Mouse (Mus musculus) embryonic facial prominence, embryonic 12.5 days (tissue): ENCODE results near the gene B3galnt2. TPM values are rescaled to one million over a fixed set of nuclear protein-coding genes. Genes with fewer than 3 reads are reported as not detected.
"Not testable (repeated sequence)": the region's sequence is repeated elsewhere in the genome, so short reads cannot be mapped to it uniquely, and the experiment has no call there.

Experiments used
- ATAC-seq: fragments of 200-750 bp; cut with Nextera tagmentation; 2 replicates; pipeline ENCODE4 v1.8.0; 2017; ENCODE audit not compliant: insufficient number of reproducible peaks, insufficient read depth, low FRiP score, low TSS enrichment
- H3K27ac ChIP-seq: fragments of 300-500 bp; sonication (generic); 2 replicates; pipeline ENCODE4 v1.5.1; 2016; ENCODE audit warnings: mild to moderate bottlenecking
- H3K27me3 ChIP-seq: fragments of 300-500 bp; sonication (generic); 2 replicates; pipeline ENCODE4 v1.6.1; 2016; ENCODE audit warnings: mild to moderate bottlenecking, moderate library complexity
- H3K36me3 ChIP-seq: fragments of 300-500 bp; sonication (generic); 2 replicates; pipeline ENCODE4 v1.6.1; 2016; ENCODE audit warnings: mild to moderate bottlenecking
- H3K4me1 ChIP-seq: fragments of 300-500 bp; sonication (generic); 2 replicates; pipeline ENCODE4 v1.6.1; 2016
- H3K4me2 ChIP-seq: fragments of 300-500 bp; sonication (generic); replicated peaks from 2 replicates; pipeline ENCODE4 v1.6.1; 2016; ENCODE audit warnings: mild to moderate bottlenecking, moderate library complexity
- H3K4me3 ChIP-seq: fragments of 300-500 bp; sonication (generic); 2 replicates; pipeline ENCODE4 v1.5.1; 2016; ENCODE audit warnings: mild to moderate bottlenecking
- H3K9ac ChIP-seq: fragments of 300-500 bp; sonication (generic); 2 replicates; pipeline ENCODE4 v1.6.1; 2016; ENCODE audit warnings: mild to moderate bottlenecking, moderate library complexity
- H3K9me3 ChIP-seq: fragments of 300-500 bp; sonication (generic); 2 replicates; pipeline ENCODE4 v1.6.1; 2016; ENCODE audit warnings: mild to moderate bottlenecking, moderate library complexity
- WGBS: fragments of 180-500 bp; shearing (Covaris S2); methylation state at CpG from one replicate; pipeline ENCODE4 v1.1.7; 2016; 5-methylcytosine and 5-hydroxymethylcytosine counted together
- polyA plus RNA-seq: library from polyadenylated mRNA; unstranded; fragments of >200 nt; fragmentation: Nextera tagmentation; extraction: Ambion mirVana; gene quantifications from 2 replicates; pipeline ENCODE4 v1.2.1, GENCODE M21; 2016

Gene B3galnt2
- polyA plus RNA-seq, 1 experiment from 2014 or later = 45.6 TPM

- peaks cover 7% of the 10 kb centered on the region; the same call in 1 of the 2 replicates for H3K36me3 ChIP-seq
Observed at GRCm38 (mm10) chr13:13968629-13969111, 14.4 kb downstream of the B3galnt2 start.

GRCm38 (mm10) chr13:13969796-13970195 lies 15.5 kb downstream of the B3galnt2 start:
- H3K9ac ChIP-seq = no peak overlapping the region
- 83% methylated on average over 1 of the region's 1 CpGs for WGBS
- no peak overlapping the region for H3K4me2 ChIP-seq
- H3K4me3 ChIP-seq = no peak overlapping the region
- H3K4me1 ChIP-seq = no peaks in the 10 kb centered on the region
- no peak overlapping the region for H3K27ac ChIP-seq
- H3K9me3 ChIP-seq = no peaks in the 10 kb centered on the region
- H3K27me3 ChIP-seq = no peaks in the 10 kb centered on the region
- peaks cover 7% of the 10 kb centered on the region; the same call in 1 of the 2 replicates for H3K36me3 ChIP-seq
- no peak for ATAC-seq

More at GRCm38 (mm10) chr13:13968629-13969111, 14.4 kb downstream of the B3galnt2 start:
- Histone ChIP-seq H3K27ac (no peak overlapping the region), H3K4me1 (no peaks in the 10 kb centered on the region), H3K4me2 (no peak overlapping the region), H3K9me3 (no peaks in the 10 kb centered on the region), H3K27me3 (no peaks in the 10 kb centered on the region), H3K4me3 (no peak overlapping the region), H3K9ac (no peak overlapping the region)
- ATAC-seq = no peak
- WGBS = 87% methylated on average over 4 of the region's 4 CpGs

GRCm38 (mm10) chr13:13981842-13982241 lies 27.6 kb downstream of the B3galnt2 start:
- WGBS = 80% methylated on average over 1 of the region's 1 CpGs
- H3K27me3 ChIP-seq, H3K4me2 ChIP-seq, H3K4me3 ChIP-seq, H3K4me1 ChIP-seq, H3K9me3 ChIP-seq, H3K9ac ChIP-seq, ATAC-seq, H3K27ac ChIP-seq: not testable (repeated sequence)
- peaks cover 14% of the 10 kb centered on the region for H3K36me3 ChIP-seq

- peaks cover 19% of the 10 kb centered on the region for H3K36me3 ChIP-seq
- H3K9me3 ChIP-seq = no peaks in the 10 kb centered on the region
- H3K4me3 ChIP-seq = no peak overlapping the region
- H3K4me1 ChIP-seq = no peaks in the 10 kb centered on the region
- no peak overlapping the region for H3K4me2 ChIP-seq
- H3K9ac ChIP-seq = no peak overlapping the region
- H3K27ac ChIP-seq = no peak overlapping the region
- H3K27me3 ChIP-seq = no peaks in the 10 kb centered on the region
- WGBS = 85% methylated on average over 6 of the region's 6 CpGs
- no peak for ATAC-seq
Observed at GRCm38 (mm10) chr13:13983523-13983922, 29.3 kb downstream of the B3galnt2 start.

GRCm38 (mm10) chr13:13989135-13989534 lies 34.9 kb downstream of the B3galnt2 start:
- Histone ChIP-seq H3K9me3 (no peaks in the 10 kb centered on the region), H3K4me3 (no peak overlapping the region), H3K36me3 (peaks cover 40% of the 10 kb centered on the region), H3K4me1 (no peaks in the 10 kb centered on the region), H3K4me2 (no peak overlapping the region), H3K9ac (no peak overlapping the region), H3K27ac (no peak overlapping the region), H3K27me3 (no peaks in the 10 kb centered on the region)
- WGBS = 78% methylated on average over 2 of the region's 2 CpGs
- no peak for ATAC-seq

GRCm38 (mm10) chr13:13990391-13990790 lies 36.1 kb downstream of the B3galnt2 start:
- 41% methylated on average over 2 of the region's 2 CpGs for WGBS
- Histone ChIP-seq H3K4me2 (no peak overlapping the region), H3K9me3 (no peaks in the 10 kb centered on the region), H3K9ac (no peak overlapping the region), H3K27ac (no peak overlapping the region), H3K27me3 (no peaks in the 10 kb centered on the region), H3K36me3 (peaks cover 52% of the 10 kb centered on the region), H3K4me3 (no peak overlapping the region), H3K4me1 (no peaks in the 10 kb centered on the region)
- ATAC-seq = no peak

GRCm38 (mm10) chr13:13993041-13993440 lies 38.8 kb downstream of the B3galnt2 start:
- H3K9ac ChIP-seq = no peak overlapping the region
- H3K4me3 ChIP-seq = no peak overlapping the region
- no peak overlapping the region for H3K27ac ChIP-seq
- H3K4me2 ChIP-seq = no peak overlapping the region
- peaks cover 68% of the 10 kb centered on the region for H3K36me3 ChIP-seq
- H3K27me3 ChIP-seq = no peaks in the 10 kb centered on the region
- WGBS = 80% methylated on average over 3 of the region's 3 CpGs
- no peaks in the 10 kb centered on the region for H3K9me3 ChIP-seq
- no peaks in the 10 kb centered on the region for H3K4me1 ChIP-seq
- ATAC-seq = no peak

GRCm38 (mm10) chr13:13995046-13995445 lies 40.8 kb downstream of the B3galnt2 start:
- no peak overlapping the region for H3K9ac ChIP-seq
- no peak overlapping the region for H3K4me3 ChIP-seq
- H3K27ac ChIP-seq = no peak overlapping the region
- H3K36me3 ChIP-seq = peaks cover 82% of the 10 kb centered on the region
- no peak for ATAC-seq
- H3K27me3 ChIP-seq = no peaks in the 10 kb centered on the region
- 90% methylated on average over 5 of the region's 5 CpGs for WGBS
- no peak overlapping the region for H3K4me2 ChIP-seq
- no peaks in the 10 kb centered on the region for H3K4me1 ChIP-seq
- no peaks in the 10 kb centered on the region for H3K9me3 ChIP-seq

GRCm38 (mm10) chr13:13997476-13997875 lies 43.2 kb downstream of the B3galnt2 start:
- H3K27ac ChIP-seq = no peak overlapping the region
- no peaks in the 10 kb centered on the region for H3K27me3 ChIP-seq
- H3K9ac ChIP-seq = no peak overlapping the region
- no peak for ATAC-seq
- H3K4me2 ChIP-seq = no peak overlapping the region
- H3K36me3 ChIP-seq = peaks cover 78% of the 10 kb centered on the region
- no peak overlapping the region for H3K4me3 ChIP-seq
- 87% methylated on average over 5 of the region's 5 CpGs for WGBS
- H3K9me3 ChIP-seq = no peaks in the 10 kb centered on the region
- no peaks in the 10 kb centered on the region for H3K4me1 ChIP-seq

GRCm38 (mm10) chr13:14002706-14003105 lies 48.4 kb downstream of the B3galnt2 start:
- no peak for ATAC-seq
- H3K27ac ChIP-seq = no peak overlapping the region
- H3K9ac ChIP-seq = no peak overlapping the region

GRCm38 (mm10) chr13:14004086-14004485 lies 49.8 kb downstream of the B3galnt2 start:
- no peak for ATAC-seq
- no peak overlapping the region for H3K4me2 ChIP-seq

More at GRCm38 (mm10) chr13:14002706-14003105, 48.4 kb downstream of the B3galnt2 start:
- Histone ChIP-seq H3K4me2 (no peak overlapping the region), H3K4me1 (no peaks in the 10 kb centered on the region), H3K27me3 (no peaks in the 10 kb centered on the region), H3K9me3 (no peaks in the 10 kb centered on the region), H3K4me3 (no peak overlapping the region), H3K36me3 (peaks cover 60% of the 10 kb centered on the region)
- 75% methylated on average over 2 of the region's 2 CpGs for WGBS

GRCm38 (mm10) chr13:14004999-14005398 lies 50.7 kb downstream of the B3galnt2 start:
- Histone ChIP-seq H3K4me2 (no peak overlapping the region), H3K36me3 (peaks cover 46% of the 10 kb centered on the region), H3K27ac (no peak overlapping the region), H3K27me3 (no peaks in the 10 kb centered on the region), H3K9me3 (no peaks in the 10 kb centered on the region), H3K4me3 (no peak overlapping the region), H3K4me1 (no peaks in the 10 kb centered on the region), H3K9ac (no peak overlapping the region)
- no peak for ATAC-seq
- 92% methylated on average over 5 of the region's 5 CpGs for WGBS

More at GRCm38 (mm10) chr13:14004086-14004485, 49.8 kb downstream of the B3galnt2 start:
- peaks cover 50% of the 10 kb centered on the region for H3K36me3 ChIP-seq
- H3K9ac ChIP-seq = no peak overlapping the region
- no peaks in the 10 kb centered on the region for H3K9me3 ChIP-seq
- H3K27ac ChIP-seq = no peak overlapping the region
- H3K27me3 ChIP-seq = no peaks in the 10 kb centered on the region
- no peaks in the 10 kb centered on the region for H3K4me1 ChIP-seq
- no peak overlapping the region for H3K4me3 ChIP-seq
- 82% methylated on average over 4 of the region's 4 CpGs for WGBS
